Mouse (Mus musculus) left cerebral cortex, adult 2 months (tissue): ENCODE data around the gene Tmem104. TPM values are rescaled to one million over a fixed set of nuclear protein-coding genes. Genes with fewer than 3 reads are reported as not detected.

Source experiments
- DNase-seq, 2 experiments: peaks; one replicate each; pipeline ENCODE4 v3.0.0; 2021 to 2022; ENCODE audit warnings: low spot score in 2 of 2, mixed read lengths in 1 of 2; ENCODE audit errors: extremely low spot score in 1 of 2
- H3K27ac ChIP-seq: fragments of 200-600 bp; 2 replicates; pipeline ENCODE4 v1.8.1; 2022
- H3K4me3 ChIP-seq: fragments of 200-600 bp; 2 replicates; pipeline ENCODE4 v1.8.1; 2022
- CTCF ChIP-seq: fragments of 200-600 bp; IDR thresholded peaks from 2 replicates; pipeline ENCODE4 v1.8.1; 2022; ENCODE audit warnings: antibody characterized with exemption, mild to moderate bottlenecking, moderate library complexity
- intact Hi-C: fragments of 180-260 bp; cut with DNase I; formaldehyde crosslinking; loops from one replicate; pipeline ENCODE4 v1.15.1; 2025
- total RNA-seq, 2 experiments: library from RNA; stranded (reverse); gene quantifications; 2 replicates each; pipeline ENCODE4 v1.2.3; 2021

Tmem104 gene
- total RNA-seq, 2 experiments from 2014 or later: 16.2 to 16.8 TPM

DNA sequence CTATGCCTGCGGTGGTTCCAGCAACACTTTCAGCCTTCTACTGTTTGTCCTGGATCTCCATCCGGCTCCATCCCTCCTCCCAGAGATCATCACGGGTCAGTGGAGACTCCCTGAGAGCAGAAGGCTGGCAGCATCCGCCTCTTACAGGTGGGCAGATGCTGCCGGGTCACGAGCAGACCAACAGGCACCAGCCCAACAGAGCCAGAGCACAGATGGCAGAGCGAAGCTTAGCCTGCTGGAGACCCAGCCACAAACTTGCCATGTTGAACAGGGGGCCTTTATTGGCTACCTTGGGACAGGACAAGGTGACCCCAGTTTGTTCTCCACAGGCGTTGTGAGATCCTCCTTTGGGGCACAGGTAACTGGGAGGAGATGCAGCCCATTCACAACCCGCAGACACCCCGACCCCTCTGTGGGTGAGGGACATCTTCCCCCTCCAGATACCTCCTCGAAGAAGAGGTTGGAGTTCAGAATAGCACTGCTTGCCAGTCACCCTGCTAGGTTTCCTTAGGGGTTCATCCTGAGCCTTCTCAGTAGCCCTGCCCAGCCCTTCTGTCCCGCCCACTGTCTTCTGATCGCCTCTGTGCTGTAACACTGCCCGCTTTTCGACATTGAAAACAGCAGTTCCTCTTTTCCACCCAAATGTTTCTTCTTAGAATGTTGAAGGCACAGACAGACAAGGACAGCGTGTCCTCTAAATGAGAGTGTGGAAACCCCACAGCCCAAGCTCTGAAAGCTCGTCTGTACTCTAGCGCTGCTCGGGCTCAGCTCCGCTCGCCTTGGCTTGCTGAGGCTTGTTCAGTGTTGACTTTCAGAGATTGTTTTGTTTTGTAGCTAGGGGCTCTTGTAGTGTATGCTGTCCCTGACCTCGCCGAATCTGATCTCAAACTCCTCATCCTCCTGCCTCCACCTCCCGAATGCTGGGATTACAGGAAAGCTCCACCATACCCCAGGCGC, 21.8 kb downstream of the Tmem104 start:
- intact Hi-C loops: loop anchor here (2.0 kb wide), 1 partner anchor 22 kb away; no protein-coding TSS in a partner anchor
- DNase-seq: no peak
- Histone ChIP-seq H3K4me3 (no peak overlapping the region), H3K27ac (no peak overlapping the region)
- TF ChIP-seq CTCF: no peak

DNA sequence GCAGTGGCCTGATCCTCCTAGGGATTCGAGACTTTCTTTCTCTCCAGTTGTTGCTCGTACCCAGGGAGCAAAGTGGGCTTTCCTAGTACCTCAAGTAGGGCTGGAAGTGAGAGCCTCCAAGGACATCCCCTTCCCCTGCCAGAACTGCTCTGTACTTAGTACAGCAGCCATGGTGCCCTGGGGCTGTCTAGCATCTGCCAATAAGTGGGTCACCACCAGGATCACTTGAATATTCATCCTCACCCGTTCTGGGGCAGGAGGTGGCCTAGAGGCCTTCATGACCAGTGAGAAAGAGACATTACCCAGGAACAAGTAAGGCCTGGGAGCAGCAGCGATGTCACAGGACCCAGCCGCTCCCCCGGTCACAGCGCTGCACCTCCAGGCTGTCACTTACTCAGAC, 22.7 kb downstream of the Tmem104 start:
- H3K27ac ChIP-seq: no peak overlapping the region; the same call in 1 of the 2 replicates
- H3K4me3 ChIP-seq: no peak overlapping the region
- DNase-seq: no peak
- intact Hi-C loops: loop anchor here (2.0 kb wide), 1 partner anchor 21 kb away; no protein-coding TSS in a partner anchor
- no peak for TF ChIP-seq CTCF

DNA sequence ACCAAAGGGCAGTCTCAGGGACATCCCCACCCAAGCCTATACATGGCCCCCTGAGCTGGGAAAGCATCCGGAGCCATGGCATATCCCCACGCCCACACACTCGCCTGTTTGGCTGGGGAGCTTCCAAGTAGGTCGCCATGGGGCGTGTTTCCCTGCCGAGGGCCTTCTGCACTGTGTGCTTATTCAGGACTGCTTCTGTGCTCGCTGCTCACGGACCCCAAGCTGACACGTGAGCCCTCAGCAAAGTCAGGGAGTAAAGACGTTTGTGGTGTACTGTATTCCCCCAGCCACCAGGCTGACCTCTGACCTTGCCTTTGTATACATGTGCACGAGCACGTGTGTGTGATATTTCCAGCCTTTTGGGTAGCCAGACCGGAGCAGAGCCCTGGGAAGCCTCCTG, 24.8 kb downstream of the Tmem104 start:
- intact Hi-C loops: no loop called here
- DNase-seq: no peak
- TF ChIP-seq CTCF: no peak
- no peak overlapping the region for H3K4me3 ChIP-seq
- no peak overlapping the region for H3K27ac ChIP-seq

DNA sequence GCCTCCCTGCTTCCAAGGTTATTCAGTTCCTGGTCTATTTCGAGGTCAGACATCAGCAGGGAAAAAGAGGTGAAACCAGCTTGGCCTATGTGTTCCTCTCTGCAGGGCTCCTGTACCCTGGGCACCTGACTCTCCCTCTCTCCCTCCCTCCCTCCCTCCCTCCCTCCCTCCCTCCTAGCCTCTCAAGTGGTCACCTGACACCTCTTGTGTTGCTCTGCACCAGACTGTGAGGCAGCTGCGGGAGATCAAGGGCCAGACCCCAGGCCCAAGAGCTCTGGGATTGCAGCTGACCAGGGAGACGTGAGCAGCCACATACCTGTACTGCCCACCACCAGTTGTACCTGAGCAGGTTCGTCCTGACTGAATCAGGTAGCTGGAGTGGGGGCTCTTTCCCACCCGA, 27.8 kb downstream of the Tmem104 start:
- TF ChIP-seq CTCF: no peak
- intact Hi-C loops: no loop called here

DNA sequence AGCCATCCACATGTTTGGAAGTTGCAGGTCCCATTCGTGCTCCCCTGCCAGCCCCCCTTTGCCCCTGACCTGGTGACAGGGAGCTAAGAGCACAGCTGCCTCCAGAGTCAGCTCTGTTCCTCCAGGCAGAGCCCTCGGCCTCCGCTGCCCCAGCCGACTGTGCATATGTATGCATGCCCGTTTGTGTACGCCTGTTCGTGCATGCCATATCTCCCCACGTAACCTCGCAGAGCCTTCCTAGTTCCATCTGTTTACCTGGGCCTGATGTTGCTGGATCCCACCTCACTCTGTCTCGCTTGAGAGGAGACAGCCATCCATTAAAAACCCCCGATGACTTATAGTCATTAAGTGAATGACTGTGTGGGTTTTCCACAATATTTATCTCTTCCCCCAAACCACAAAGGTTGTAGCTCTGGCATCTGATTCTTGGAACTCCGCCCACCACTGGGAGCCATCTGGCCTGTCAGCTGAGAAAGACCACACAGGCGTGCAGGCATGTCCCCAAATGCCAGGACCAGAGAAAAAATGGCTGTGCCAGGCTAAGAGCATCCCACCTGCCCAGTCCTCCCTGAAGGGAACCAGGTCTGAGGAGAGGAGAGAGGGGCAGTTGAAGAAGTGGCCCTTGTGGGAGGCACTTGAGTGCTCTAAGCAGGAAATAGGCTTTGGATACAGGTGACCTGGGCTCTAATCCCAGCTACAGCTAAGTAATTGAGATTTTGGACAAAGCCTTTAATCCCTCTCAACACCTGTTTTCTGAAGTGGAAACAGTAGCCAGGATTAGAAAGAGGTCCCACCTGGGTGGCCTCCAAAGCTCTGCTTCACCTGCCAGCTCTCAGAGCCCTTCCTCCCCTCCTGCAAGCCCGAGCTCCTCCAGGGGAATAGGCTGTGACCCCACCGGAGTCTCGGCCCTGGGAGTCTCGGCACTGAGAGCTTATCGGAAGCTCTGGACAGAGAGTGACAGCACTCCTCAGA, 30.4 kb downstream of the Tmem104 start:
- Histone ChIP-seq H3K4me3 (no peak overlapping the region), H3K27ac (no peak overlapping the region)
- DNase-seq: no peak
- intact Hi-C loops: no loop called here
- TF ChIP-seq CTCF: no peak

More for the DNA sequence above, 27.8 kb downstream of the Tmem104 start:
- Histone ChIP-seq H3K4me3 (no peak overlapping the region), H3K27ac (no peak overlapping the region)
- DNase-seq: no peak

DNA sequence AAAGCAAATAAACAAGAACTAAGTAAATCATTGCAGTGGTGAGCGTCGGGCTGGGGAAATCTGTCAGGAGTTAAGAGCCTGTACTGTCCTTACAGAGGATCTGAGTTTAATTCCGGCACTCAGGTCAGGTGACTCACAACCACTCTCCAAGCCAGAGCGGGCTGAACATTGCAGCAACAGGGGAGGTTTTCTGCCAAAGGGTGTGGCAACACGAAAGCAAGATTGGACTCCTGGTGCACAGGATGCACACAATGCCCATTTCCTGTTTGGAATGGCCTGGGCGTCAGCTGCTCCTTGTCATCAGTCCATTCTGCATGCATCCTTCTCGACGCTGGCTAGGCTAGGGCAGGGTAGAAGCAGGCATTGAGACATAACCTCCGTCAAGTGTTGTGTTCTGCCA, 32.0 kb downstream of the Tmem104 start:
- H3K27ac ChIP-seq: no peak overlapping the region
- TF ChIP-seq CTCF: no peak
- intact Hi-C loops: no loop called here
- DNase-seq: no peak
- no peak overlapping the region for H3K4me3 ChIP-seq

DNA sequence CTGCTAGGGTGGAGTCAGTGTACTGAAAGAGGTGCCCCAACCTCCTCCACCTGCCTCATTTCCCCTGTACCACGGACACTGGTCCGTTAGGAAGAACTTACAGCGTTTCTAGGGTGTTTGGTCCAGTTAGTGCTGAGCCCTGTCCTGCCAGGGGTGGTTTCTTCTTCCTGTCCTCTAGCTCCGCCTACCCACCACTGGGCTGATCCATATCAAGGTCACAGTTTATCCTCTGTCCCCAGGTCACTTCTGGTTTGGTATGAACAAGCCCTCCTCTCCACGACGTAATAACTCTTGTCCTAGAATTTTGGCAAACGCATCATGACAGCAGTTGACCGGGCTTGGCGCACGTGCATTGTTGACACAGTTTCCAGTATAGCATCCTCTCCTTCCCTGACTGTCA, 32.4 kb downstream of the Tmem104 start:
- TF ChIP-seq CTCF: no peak
- intact Hi-C loops: no loop called here
- Histone ChIP-seq H3K27ac (no peak overlapping the region), H3K4me3 (no peak overlapping the region)
- DNase-seq: no peak

DNA sequence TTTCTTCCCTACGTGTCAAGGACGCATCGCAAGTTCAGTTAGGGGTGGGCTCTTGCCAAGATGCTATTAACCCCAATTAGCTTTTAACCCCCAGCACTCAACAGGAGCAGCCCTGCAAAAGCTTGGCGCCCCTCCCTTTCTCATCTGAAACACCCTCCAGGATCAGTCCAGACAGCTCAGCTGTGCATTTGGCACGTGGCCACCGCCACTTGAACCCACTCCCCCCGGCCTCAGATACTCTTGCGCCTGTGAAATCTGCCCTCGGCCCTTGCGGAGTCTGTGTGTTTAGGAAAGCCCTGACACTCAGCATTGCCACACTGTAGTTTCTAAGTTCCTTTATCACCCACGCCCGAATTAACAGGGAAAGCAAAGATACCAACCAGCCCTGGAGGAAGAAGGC, 34.8 kb downstream of the Tmem104 start:
- intact Hi-C loops: no loop called here
- no peak overlapping the region for H3K4me3 ChIP-seq
- DNase-seq: no peak
- H3K27ac ChIP-seq: no peak overlapping the region
- TF ChIP-seq CTCF: no peak

DNA sequence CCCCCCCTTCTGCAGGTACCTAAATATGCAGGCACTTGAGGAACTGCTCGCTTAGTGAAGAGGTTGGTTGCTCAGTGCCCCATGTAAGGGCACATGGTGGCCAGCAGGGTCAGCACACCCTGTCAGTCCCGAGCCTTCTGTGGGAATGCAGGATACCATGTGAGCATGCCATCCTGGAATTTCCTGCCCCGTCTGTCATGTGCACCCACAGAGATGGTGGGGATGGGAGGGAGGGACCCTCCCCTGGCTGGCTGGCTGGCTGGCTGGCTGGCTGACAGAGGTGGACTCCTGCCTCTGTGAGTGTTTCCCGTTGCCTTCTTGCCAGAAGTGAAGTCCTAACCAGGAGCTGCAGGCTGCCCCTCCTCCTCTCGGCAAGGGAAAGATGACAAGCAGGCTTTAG, 35.3 kb downstream of the Tmem104 start:
- DNase-seq: no peak
- no peak overlapping the region for H3K27ac ChIP-seq
- no peak overlapping the region for H3K4me3 ChIP-seq
- TF ChIP-seq CTCF: no peak
- intact Hi-C loops: no loop called here

DNA sequence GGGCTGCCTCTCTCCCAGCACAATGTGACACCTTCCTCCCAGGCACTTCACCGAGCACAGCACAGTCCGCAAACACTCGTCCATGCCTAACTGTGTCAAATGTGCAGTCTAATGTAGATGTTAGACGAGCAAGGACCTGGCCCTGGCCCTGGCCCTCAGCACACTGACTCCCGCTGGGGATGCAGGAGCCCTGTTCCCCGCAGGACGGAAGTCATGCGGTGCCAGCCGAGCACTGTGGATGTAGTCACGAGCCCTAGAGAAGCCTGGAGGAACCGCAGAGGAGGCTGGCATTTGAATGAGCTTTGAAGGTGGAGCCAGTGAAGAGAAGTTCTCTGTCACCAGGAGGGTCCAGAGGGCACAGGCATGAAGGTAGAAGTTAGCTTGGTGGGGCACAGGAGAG, 36.2 kb downstream of the Tmem104 start:
- intact Hi-C loops: no loop called here
- no peak for TF ChIP-seq CTCF
- no peak overlapping the region for H3K4me3 ChIP-seq
- H3K27ac ChIP-seq: no peak overlapping the region
- no peak for DNase-seq

DNA sequence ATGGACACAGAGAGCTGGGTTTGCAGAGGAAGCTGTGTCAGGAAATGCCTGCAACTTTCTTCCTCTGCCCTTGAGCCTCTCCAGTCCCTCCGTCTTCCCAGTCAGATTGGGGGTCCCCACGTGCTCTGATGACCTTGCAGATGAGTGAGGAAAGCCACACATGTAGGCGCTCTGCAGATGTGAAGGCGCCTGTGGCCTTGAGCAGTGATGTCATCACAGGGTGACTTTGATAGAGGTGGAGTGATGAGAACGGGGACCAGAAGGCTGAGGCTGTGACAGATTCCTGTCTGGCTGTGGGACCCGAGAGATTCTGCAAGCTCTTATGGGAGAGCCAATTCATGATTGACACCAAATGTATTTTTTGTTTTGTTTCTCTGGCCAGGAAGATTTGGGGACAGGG, 36.6 kb downstream of the Tmem104 start:
- no peak for DNase-seq
- intact Hi-C loops: no loop called here
- Histone ChIP-seq H3K27ac (no peak overlapping the region), H3K4me3 (no peak overlapping the region)
- no peak for TF ChIP-seq CTCF

DNA sequence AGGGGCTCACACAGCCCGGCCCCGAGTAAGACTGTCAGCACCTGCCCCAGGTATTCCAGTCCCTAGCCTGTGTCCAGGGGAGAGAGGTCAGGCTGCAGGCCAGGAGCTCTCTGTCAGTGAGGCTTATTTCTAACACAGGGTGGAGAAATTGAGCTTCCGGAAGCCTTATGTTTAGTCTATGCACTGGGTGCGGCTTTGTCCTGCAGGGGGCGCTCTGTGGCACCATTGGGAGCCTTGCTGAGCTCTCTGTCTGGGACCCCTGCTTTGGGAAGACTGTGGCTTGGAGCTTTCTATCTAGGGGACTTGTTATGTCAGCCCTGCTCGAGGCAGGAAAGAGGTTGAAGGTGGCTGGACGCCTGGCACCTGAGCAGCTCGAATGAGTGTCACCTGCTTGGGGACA, 37.6 kb downstream of the Tmem104 start:
- DNase-seq: no peak
- no peak overlapping the region for H3K4me3 ChIP-seq
- intact Hi-C loops: no loop called here
- 0 out of 2 replicates have a peak overlapping the region, but pooled peaks have one; percentile 40 for H3K27ac ChIP-seq
- peak; percentile 62 for TF ChIP-seq CTCF
